In the genomic region with DNA sequence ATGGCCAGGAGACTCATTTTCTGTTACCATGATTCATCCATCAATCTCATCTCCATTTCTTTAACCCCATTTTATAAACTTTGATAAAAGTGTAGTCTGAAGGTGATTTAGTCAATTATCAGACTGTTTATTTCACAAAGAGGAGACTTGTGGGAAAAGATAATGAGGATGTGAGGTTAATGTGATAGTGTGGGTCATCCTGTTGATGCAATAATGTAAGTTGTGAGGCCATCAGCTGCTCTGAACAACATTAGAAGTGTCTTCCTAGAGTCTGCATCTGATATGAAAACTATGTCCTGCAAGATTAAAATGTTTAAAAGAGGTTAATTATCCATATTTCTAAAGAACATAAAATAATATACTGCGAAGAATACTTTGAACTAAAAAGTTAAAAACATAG, we compare ENCODE assay signal across 20 mouse cellular contexts.
DNase-seq lines count a peak whose midpoint lies in the region; ATAC-seq and TF ChIP-seq lines count a peak whose summit lies in the region.
"Had no signal": no experiment of that assay in that cellular context is flagged by ENCODE, and none has a peak within 500 bp of the region (broad histone marks: within the 10 kb centered on the region; RNA-seq: fewer than 3 reads in every experiment).

No protein-coding gene starts in this region.

- TF ChIP-seq CTCF in lung, postnatal 0 days (IDR thresholded peaks at IDR 0.05): no peak

- H3K9me3 ChIP-seq in lung, postnatal 0 days (ENCODE audit: low read length): no peaks in the 10 kb centered on the region
- H3K9me3 ChIP-seq: embryonic facial prominence, embryonic 10.5 days; embryonic facial prominence, embryonic 12.5 days; forebrain, embryonic 13.5 days; forebrain, embryonic 15.5 days had no signal

- 75% methylated on average over 1 of the region's 1 CpGs for WGBS in lung, postnatal 0 days

- DNase-seq in 416B (ENCODE audit: low read depth): peak; percentile 42
- no peak for DNase-seq in lung, postnatal 0 days (ENCODE audit: low spot score)
- no peak for DNase-seq in urinary bladder, adult 2 months (ENCODE audit: low spot score)
- DNase-seq: adrenal gland, adult 8-10 months; adrenal gland, postnatal 14 days; adrenal gland, postnatal 36 days; cerebellum, adult 11-12 months; cerebellum, adult 2 months; cerebellum, adult 9-10 months; cerebellum, postnatal 10 days; cerebellum, postnatal 25 days; forebrain, postnatal 0 days had no signal

- no peaks in the 10 kb centered on the region for H3K27me3 ChIP-seq in lung, postnatal 0 days (replicated peaks; ENCODE audit: insufficient read depth, low read length)
- H3K27me3 ChIP-seq: embryonic facial prominence, embryonic 12.5 days; forebrain, embryonic 13.5 days; forebrain, embryonic 15.5 days; Patski had no signal

- no peak for TF ChIP-seq EP300 in lung, postnatal 0 days (IDR thresholded peaks at IDR 0.05)

- no peak overlapping the region for H3K27ac ChIP-seq in lung, postnatal 0 days (ENCODE audit: low read length)
- H3K27ac ChIP-seq: embryonic facial prominence, embryonic 10.5 days; embryonic facial prominence, embryonic 12.5 days; forebrain, embryonic 13.5 days; forebrain, embryonic 15.5 days had no signal

- peak; percentile 78 for ATAC-seq in granulocyte monocyte progenitor cell, adult 5-6 weeks (replicated peaks; ENCODE audit: poor library complexity, severe bottlenecking)
- peak; percentile 59 for ATAC-seq in megakaryocyte progenitor cell, adult 5-6 weeks (replicated peaks; ENCODE audit: poor library complexity)
- no peak for ATAC-seq in lung, postnatal 0 days
- ATAC-seq: activated CD4-positive, CD25-positive, alpha-beta regulatory T cell, adult 4 months; forebrain, embryonic 13.5 days; forebrain, embryonic 15.5 days; forebrain, postnatal 0 days; Patski had no signal

- H3K4me2 ChIP-seq in lung, postnatal 0 days (replicated peaks; ENCODE audit: low read depth, low read length): no peak overlapping the region
- H3K4me2 ChIP-seq: embryonic facial prominence, embryonic 12.5 days; forebrain, embryonic 13.5 days; forebrain, embryonic 15.5 days had no signal

- no peak overlapping the region for H3K9ac ChIP-seq in lung, postnatal 0 days (replicated peaks; ENCODE audit: low read depth)
- H3K9ac ChIP-seq: embryonic facial prominence, embryonic 12.5 days; forebrain, embryonic 13.5 days; forebrain, embryonic 15.5 days; forebrain, postnatal 0 days had no signal

- H3K4me1 ChIP-seq in lung, postnatal 0 days (ENCODE audit: insufficient read depth, low read depth, low read length): no peaks in the 10 kb centered on the region
- H3K4me1 ChIP-seq: embryonic facial prominence, embryonic 10.5 days; embryonic facial prominence, embryonic 12.5 days; forebrain, embryonic 13.5 days; forebrain, embryonic 15.5 days had no signal

- no peaks in the 10 kb centered on the region for H3K36me3 ChIP-seq in lung, postnatal 0 days (ENCODE audit: insufficient read depth, low read length)
- H3K36me3 ChIP-seq: embryonic facial prominence, embryonic 10.5 days; embryonic facial prominence, embryonic 12.5 days; forebrain, embryonic 15.5 days had no signal

- no peak overlapping the region for H3K4me3 ChIP-seq in lung, postnatal 0 days (ENCODE audit: low read depth, low read length)
- H3K4me3 ChIP-seq: embryonic facial prominence, embryonic 10.5 days; embryonic facial prominence, embryonic 12.5 days; forebrain, embryonic 13.5 days; forebrain, embryonic 15.5 days had no signal
